Mouse (Mus musculus): Measurements from ENCODE around the gene Tfrc.

The Tfrc gene

DNA sequence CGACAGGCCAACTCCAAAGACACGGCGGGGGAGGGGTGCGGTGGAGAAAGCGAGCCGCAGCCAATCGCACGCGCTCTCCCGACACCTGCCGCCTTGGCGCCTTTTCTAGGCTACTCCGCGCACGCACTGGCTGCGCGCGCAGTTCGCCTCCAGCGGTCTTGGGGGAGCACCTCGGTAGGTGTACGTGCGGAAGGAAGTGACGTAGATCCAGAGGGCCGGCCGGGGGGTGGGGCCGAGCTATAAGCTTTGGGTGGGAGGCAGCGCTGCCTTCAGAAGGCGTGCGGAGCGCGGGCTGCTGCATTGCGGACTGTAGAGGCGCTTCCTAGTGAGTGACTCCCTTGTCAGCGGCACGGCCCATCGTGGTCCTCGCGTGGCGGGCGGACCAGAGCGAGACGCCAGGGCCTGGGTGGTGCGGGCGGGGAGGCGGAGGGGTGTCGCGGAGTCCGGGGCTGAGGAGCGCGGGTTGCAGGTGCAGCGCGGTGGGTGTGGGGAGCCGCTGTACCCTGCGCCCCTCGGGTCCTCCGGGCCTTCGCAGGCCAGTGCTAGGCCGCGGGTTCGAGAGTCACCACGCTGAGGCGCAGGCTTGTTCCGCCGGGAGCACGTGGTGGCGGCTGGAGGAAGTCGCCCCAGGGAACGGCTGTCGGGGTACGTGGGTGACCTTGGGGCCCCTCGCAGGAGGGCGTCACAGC, at the start of gene Tfrc:
Gene Tfrc, plus strand, starts transcription at position 209 of the 689 bp plus-strand sequence.
- DNase-seq: peak; percentile 99

DNA sequence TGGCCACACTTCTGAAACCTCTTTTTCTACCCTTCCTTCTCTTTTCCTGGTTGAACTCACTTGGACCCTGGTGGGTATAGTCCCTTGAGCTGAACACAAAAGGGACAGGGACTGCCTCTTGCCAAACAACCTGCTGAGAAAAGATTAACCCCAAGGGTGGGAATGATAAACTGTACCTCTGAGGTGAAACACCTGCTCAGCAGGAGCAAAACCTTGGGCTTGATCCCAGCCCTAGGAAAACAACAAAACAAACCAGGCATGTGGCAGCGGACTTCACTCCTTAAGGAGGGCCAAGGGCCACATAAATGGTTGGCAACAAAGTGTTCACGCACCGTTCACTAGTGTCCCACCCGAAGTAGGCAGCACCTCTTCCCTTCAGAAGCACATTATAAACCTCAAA, 49.2 kb upstream of the Tfrc start:
- DNase-seq: peak; percentile 64

DNA sequence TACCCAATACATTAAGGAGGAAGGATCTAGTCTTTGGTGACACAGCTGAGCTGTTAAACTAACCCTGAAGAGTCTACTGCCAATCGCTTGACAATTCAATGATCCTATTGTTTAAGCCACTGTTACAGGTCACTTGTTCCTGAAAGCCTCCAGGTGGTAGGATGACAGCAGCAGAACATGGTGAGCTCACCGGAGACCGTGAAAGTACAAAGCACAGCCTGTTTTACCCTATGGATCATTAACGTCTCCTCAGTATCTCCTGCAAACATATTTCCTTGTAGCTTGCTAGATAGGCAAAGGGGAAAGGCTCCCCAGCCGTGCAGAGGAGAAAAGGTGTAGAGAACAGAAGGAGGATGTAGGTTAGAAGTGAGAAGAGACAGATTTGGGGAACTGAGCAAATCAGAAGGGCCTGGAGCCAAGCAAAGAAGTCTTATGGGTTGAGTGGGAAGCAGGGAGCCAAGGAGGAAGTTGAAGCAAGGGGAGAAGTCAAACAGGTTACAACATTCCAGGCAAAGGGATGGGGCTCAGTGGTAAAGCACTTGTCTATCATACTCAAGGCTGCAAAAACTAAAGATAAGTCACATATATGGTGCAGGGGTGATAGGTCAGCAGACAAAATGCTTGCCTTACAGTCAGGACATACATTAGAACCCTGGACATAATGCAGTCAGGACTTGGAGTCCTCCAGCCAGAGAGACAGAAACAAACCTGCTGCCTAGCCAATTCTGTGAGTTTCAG, 45.5 kb upstream of the Tfrc start:
- DNase-seq: no peak

DNA sequence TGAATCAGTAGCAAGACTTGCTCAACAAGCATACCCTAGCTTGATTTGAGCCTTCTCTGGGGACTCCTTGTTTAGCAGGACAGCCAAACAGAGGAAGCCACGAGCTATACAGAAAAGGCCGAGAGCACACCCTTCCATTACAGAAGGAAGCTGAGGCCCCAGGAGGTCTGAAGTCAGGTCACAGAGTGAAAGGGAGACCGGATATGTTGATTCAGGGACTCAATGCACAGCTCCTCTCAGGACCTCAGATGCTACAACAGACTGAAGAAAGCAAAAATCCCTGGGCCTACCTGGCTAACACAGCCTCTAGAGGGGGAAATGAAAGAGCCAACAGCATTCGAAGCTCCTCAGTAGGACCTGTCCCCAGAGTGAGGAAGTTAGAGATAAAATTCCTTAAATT, 41.4 kb upstream of the Tfrc start:
- DNase-seq: no peak

DNA sequence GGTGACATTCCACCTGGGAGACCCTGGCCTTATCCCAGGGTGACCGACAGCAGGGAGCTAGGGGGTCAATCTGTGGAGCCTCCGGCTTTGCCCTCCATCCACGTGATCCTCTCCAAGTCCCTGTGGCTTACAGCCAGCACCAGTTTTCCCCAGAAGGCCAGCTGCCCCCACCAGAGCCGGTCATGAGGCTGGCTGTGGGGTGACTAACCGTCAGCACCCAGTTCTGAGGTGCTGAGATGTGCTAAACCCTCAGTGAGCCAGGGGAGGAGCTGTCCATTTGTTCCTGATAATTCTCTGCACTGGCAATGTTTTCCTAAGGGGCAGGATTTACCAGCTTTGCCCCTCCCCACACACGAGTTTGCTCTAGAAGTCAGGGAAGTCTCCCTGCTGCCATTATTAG, 40.3 kb upstream of the Tfrc start:
- DNase-seq: peak; percentile 14

DNA sequence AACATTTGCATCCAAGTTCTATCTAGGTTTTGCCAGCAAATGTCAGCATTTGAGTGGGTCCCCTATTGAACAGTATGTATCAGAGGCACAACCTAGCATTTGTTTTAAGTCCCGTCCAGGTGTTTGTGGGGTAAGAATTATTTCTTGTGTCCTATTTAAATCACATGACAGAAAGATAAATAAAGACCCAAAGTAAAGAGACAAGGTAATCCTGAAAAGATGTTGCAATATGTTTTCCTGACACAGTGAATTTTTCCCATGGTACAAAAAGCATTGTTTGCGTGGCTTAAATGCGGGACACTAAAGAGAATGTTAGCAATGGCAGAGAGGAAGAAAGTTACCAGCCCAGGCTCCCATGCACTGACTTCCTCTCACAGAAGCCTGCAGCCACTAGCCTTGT, 38.7 kb upstream of the Tfrc start:
- no peak for DNase-seq

DNA sequence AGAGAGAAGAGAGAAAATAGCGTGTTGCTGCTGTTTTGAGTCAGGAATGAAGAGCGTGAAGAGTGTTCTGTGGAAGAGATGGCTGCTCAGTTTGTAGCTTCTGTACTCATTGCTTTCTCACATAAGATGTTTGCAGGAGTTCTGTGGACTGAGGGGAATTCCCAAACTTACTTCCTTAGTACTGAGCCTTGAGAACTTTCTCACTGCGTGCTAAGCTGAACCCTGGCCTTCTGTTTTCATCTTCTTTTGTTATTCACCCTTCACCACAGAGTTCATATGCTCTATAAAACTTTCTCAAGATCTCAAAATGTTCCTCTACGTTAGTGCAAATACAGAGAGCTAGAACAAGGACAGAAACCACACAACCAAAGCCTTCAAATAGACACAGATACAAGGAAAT, 36.2 kb upstream of the Tfrc start:
- DNase-seq: no peak

DNA sequence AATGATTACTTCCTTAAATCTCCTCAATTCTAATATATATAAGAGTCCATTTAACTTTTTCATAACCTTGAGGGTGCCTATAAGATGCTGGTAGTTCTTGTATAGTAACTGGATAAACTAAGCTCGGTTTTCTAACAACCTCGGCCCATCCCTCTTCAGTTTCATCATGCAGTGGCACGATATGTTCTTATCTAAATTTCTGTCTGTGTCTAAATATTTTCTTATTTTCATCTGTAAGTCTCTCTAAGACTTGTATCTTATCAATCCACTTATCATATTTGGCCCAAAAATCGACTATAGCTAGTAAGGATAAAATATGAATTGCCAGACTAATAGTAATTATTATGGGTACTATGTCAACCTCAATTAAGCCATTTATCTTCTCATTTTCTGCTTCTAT, 22.2 kb upstream of the Tfrc start:
- DNase-seq: no peak

DNA sequence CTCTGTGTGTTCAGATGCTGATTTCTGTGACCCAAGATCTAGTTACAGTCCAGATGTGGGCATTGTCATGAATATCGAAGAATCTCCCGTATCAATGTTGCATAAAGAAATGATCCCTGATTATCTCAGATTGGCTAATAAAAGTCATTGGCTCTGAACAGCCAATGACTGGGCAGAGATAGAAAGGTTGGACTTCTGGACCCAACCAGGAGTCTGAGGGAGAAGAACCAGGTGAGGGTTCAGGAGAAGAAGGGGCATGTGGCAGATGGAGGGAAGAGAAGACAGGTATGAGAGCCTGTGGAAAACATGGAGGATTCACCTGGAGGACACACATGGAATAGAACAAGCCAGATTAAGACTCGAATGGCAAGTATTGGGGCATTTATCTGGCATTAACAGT, 20.2 kb upstream of the Tfrc start:
- DNase-seq: no peak

DNA sequence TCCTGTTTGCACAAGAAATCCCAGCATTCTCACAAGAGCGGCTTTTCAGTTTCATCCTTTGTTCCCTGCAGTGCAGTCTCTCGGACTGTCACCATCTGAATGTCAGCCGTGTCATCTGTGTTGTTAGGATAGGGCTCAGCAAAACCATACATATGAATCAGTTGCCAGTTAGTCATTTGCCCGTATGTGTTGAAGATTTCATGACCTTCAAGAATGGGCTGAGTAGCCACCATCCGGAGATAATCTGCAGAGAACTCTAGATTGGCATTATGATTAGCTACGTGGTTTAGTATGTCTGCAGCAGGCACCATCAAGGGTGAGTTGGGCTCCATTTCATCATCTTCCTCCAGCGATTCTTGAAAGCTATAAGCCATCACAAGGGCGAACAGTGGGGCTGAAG, 17.2 kb upstream of the Tfrc start:
- no peak for DNase-seq

DNA sequence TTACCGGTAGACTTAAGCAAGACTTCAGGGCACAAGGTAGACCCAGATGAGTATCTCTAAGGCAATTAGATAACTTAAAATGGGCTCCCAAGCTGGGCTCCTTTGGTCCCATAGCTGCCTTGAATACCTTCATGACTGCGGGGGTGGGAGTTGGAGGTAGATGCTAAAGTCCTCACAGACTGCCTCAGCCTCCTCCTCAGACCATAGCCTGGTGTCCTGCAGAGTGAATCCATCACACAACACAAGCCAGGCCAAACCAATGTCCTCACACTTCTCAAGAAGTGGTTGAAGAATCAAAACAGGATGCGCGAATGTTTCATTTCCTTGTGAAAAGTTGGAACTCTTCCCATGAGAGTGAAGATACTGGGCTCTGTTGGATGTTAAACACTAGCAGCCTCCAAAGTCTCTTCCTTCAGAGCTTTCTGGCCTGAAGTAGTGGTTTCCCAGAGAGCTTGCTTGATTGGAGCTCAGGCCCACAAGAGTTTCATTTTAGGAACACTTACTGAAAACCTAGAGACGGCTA, 15.4 kb upstream of the Tfrc start:
- no peak for DNase-seq

DNA sequence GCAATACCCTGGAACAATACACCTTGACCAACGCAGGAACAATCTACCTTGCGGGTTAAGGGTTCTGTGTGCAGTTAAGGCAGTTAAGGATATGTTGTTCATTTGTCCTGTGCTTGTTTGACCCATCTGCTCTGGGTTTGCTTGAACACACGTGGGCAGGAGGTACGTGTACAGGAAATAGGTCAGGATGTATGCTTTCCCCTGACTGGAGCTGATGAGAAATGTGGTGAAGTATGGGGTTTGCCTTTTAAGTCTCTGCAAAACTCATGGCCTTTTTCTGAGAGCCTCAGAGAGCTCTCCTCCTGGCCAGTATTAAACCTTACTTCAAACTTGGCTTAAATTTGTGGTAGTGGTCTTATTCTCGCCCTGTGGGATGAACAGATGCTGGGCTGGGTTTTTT, 14.8 kb upstream of the Tfrc start:
- DNase-seq: no peak

DNA sequence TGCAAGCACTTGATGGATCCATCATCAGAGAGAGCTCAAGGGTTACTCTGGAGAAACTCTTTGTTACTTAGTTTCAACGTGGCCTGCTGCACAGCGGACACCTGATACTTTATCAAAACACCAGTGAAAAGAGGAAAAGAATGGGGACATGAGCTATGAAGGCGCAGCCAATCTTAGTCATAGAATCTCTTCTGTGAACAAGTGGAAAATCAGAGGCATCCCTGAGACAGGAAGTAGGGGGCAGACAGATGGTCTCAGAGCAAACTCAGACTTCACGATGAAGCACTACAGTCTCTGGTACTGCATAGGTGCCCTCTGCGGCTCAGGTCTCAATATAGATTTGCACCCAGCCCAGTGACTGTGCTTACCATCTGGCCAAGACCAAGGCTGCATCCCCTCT, 14.0 kb upstream of the Tfrc start:
- DNase-seq: no peak

DNA sequence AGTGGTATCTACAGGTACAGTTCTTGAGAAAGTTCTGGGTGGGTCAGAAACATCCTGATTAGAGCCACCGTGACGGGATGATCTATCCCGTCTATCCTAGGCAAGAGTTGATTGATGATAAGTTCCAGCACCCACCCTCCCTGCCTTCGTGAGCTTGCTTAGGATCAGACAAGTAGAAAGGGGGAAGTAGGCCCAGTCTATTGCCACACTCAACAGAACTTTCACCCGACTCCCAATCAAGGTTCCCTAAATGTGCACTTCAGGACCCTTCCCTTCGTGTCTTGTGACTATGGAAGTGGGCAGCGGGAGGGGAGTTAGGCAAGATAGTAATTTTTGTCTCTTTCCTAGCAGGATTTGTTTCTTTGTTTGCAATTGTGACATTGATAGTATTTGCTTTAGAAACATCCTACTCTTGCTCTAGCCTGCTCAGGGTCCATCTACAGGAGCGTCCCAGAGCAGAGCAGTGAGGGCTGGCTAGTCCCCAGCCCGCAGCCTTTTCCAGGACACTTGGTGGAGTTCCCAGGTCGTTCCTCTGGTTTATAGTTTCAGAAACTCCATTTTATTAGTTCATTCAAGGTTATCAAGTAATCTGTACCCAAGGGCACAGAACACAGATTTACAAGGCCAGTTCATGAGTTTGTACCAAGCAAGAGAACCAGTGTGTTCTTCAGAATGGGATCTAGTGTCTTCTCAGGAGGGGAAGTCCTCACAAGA, 13.4 kb upstream of the Tfrc start:
- peak; percentile 22 for DNase-seq

DNA sequence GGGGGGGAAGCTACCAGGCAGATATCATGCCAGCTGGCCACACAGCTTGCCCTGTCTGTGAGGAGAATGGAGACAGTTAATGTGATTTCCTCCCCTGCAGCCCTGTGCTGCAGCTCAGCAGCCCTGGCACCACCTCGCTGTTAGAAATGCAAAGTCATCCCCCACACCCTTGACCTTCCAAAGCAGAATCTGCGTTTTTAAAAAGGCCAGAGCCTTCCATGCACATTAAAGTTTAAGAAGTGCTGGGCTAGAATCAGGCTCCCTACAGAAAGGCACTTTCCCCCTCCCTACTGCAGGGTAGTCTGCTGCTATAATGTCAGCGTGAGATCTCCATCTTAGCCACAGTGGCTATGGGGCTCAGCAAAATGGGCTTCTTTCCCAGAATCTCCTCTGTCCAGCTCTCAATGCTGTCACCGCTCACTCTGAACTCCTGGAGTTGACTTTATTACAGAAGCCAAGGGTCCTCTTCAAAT, 10.8 kb upstream of the Tfrc start:
- peak; percentile 19 for DNase-seq

DNA sequence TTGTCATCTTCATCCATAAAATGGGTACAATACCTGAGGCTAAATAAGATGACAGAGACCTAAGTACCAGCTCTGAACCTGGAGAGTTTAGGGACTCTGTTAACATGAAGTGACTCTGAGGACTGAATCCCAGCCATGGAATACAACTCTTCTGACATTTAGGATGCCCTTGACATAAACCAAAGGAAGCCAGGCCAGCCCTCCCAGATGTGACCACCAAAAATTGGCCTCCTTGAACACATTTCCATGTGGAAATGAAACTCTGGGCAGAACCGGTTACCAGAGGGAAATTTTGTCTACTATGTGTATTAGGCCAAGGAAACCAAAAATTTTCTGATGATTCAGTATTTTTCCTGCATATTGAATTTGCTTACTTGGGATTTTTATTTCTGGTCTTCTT, 9.6 kb upstream of the Tfrc start:
- DNase-seq: no peak

DNA sequence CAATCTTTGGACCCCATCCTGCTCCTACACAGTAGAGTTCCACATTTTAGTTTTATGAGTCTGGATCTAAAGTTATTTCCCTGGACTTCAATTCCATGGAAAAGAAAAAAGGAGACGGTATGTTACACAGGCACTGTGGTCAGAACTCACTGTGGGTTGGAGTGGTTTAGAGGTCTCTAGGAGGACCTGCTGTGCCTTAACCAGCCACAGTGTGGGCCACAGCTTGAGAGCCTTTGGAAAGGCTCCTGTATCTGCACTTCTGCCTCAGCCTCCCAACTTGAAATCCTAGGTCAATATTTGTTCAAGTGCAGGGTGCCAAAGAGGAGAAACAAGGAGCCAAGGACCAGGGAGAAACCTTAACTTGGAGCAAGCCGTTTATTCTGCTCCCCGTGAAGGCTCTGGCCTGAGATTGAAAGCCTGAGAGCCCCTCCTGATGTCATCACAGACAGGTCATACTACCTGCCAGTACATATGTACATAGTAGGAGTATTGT, 6.5 kb upstream of the Tfrc start:
- no peak for DNase-seq

DNA sequence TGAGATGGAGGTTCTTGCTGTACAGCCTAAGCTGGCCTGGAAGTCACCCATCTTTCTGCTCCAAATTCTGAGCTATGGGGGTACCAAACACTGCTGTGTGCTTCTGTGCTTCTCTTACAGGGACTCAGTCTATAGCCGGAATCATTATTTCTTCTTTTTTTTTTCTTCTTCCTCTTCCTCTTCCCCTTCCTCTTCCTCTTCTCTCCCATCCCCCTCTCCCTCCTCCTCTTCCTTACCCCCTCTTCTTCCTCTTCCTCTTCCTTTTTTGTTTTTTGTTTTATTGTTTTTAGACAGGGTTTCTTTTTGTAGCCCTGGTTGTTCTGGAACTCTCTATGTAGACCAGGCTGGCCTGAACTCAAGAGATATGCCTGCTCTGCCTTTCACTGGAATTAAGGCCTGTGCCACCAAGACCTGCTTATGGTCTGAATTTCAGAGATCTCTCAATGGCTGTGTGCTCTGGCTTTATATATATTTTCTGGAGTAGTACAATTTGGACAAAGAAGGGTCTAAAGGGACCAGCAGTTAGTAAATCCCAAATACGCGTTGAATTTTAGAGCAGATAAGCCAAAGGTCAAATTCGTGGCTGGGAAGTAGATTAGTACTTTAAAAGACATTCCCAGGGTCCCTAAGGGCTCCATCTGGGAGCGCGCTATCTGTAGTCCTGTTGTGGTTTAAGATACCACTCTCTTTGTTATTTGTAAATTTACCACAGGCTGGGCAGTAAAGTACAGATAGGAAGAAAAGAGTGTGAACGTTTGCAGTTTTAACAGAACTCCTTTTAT, 967 bp upstream of the Tfrc start:
- peak; percentile 33 for DNase-seq

DNA sequence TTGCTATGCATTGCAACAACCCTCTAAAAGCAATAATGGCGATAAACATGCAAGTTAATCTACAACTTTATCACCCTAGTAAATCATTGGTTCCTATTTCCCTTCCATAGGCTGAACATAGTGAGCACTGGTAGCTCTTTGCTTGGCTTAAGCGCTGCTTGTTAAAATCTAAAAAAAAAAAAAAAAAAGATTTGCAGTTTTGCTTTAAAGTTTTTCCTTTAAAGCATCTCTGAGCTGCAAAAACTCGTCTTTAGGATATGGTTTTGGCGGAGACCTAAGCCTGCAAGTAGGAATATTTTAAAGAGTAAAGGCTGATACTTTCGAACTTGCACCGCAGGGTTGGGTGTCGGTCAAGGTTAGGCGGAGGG, 392 bp upstream of the Tfrc start:
- DNase-seq: no peak

DNA sequence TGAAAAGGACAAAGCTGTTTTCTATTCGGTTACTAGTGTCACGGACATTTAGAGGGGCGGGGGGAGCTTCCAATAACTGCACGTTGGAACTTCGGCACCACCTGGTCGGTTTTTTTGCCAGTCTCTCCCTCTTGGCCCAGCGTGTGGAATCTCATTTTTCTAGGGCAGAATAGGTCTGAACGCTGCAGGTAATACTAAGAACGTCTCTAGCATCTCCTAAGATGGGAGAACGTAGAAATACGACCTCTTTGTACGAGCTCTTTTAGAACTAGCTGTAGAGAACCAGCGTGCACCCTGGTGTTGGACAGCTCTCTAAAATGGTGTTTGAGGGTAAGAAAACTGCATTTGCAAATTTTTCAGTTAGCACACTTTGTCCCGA, 670 bp downstream of the Tfrc start:
- peak; percentile 27 for DNase-seq

DNA sequence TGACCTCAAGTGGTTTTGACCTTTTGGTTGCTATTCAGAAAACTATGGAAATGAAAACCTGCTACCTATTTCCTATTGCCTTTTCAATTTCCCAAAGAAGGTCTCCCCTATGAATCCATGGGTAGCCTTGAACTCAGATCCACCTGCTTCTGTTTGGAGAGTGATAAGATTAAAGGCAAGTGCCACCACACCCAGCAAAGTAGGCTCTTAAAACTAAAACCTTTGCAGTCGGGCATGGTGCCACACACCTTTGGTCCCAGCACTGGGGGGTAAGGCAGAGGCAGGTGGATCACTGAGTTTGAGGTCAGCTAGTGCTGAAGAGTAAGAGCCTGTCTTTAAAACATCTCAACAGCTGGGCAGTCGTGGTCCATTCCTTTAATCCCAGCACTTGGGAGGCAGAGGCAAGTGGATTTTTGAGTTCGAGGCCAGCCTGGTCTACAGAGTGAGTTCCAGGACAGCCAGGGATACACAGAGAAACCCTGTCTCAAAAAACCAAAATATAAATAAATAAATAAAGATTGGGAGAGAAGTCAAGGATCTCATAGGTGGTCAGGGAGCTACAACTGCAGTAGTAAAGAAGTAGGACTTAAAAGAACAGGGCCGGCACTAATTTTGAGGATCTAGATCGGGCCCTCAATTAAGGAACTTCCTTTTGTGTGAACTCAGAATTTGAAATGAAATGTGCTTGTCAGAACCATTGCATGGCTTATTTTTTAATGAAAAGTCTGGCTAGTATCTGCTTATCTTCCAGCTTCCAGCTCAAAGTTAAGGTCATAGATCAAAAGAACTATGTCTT, 1.9 kb downstream of the Tfrc start:
- DNase-seq: peak; percentile 79

DNA sequence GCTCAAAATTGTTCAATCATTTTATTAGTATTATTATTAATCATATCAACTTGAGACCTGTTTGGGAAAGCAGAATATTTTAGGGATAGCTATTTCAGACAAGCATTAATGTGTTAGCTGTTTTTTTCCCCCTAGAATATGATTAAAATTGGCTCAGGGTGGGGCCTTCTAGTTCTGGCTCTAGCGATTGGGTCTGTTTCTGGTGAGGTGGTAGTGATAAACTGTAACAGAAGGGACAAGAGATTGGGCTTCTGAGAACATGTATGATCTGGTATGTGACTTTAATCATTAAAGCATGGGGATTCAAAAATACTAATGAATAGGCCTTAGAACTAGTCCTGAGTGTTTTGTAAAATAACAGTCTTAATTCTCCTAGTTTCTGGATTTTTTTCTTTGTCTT, 3.3 kb downstream of the Tfrc start:
- DNase-seq: no peak

All from kidney, adult 9 months (tissue).